Mouse (Mus musculus): ENCODE measurements around the gene Tango2.

- TF ChIP-seq CTCF (conservative IDR thresholded peaks at IDR 0.05; ENCODE audit: low read length): no peak
- no peak for TF ChIP-seq POU5F1 (IDR thresholded peaks at IDR 0.05; ENCODE audit: borderline replicate concordance, low read length)
- TF ChIP-seq NANOG (IDR thresholded peaks at IDR 0.05; ENCODE audit: borderline replicate concordance, low read length): no peak
Measured at GRCm38 (mm10) chr16:18327936-18328335, 20.0 kb downstream of the Tango2 start.

All from E14TG2a.4 (cell line).